Mouse (Mus musculus): Measurements from ENCODE around the gene Echdc2. TPM values are rescaled to one million over a fixed set of nuclear protein-coding genes. Genes with fewer than 3 reads are reported as not detected.
"Not testable (repeated sequence)": the region's sequence is repeated elsewhere in the genome, so short reads cannot be mapped to it uniquely, and the experiment has no call there.

Gene Echdc2
- total and polyA plus RNA-seq, 2 experiments from 2014 or later, result 11.4 to 19.0 TPM

- Histone ChIP-seq H3K9ac (no peak overlapping the region), H3K27me3 (ENCODE audit: insufficient read depth, low read length) (no peaks in the 10 kb centered on the region), H3K27ac (ENCODE audit: low read depth, low read length) (no peak overlapping the region), H3K9me3 (ENCODE audit: low read length) (no peaks in the 10 kb centered on the region), H3K4me3 (ENCODE audit: low read depth, low read length) (no peak overlapping the region), H3K4me2 (ENCODE audit: low read depth) (no peak overlapping the region), H3K36me3 (ENCODE audit: insufficient read depth) (no peaks in the 10 kb centered on the region), H3K4me1 (ENCODE audit: insufficient read depth) (no peaks in the 10 kb centered on the region)
- DNase-seq, result no peak
- ATAC-seq, result no peak
- 90% methylated on average over 5 of the region's 5 CpGs for WGBS
- no peak for TF ChIP-seq CTCF (IDR thresholded peaks at IDR 0.05; ENCODE audit: low read depth)
Observed at GRCm38 (mm10) chr4:108127516-108127915, 37.7 kb upstream of the Echdc2 start.

GRCm38 (mm10) chr4:108128339-108128738, 36.9 kb upstream of the Echdc2 start:
- DNase-seq (no peak), ATAC-seq (no peak)
- H3K9me3 ChIP-seq (ENCODE audit: low read length), result no peaks in the 10 kb centered on the region
- no peak overlapping the region for H3K4me3 ChIP-seq (ENCODE audit: low read depth, low read length)
- H3K27ac ChIP-seq (ENCODE audit: low read depth, low read length), result no peak overlapping the region
- H3K4me1 ChIP-seq (ENCODE audit: insufficient read depth), result no peaks in the 10 kb centered on the region
- H3K4me2 ChIP-seq (ENCODE audit: low read depth), result no peak overlapping the region
- WGBS, result 83% methylated on average over 2 of the region's 2 CpGs
- no peaks in the 10 kb centered on the region for H3K36me3 ChIP-seq (ENCODE audit: insufficient read depth)
- no peak overlapping the region for H3K9ac ChIP-seq
- H3K27me3 ChIP-seq (ENCODE audit: insufficient read depth, low read length), result no peaks in the 10 kb centered on the region
- TF ChIP-seq CTCF (IDR thresholded peaks at IDR 0.05; ENCODE audit: low read depth), result no peak

DNA sequence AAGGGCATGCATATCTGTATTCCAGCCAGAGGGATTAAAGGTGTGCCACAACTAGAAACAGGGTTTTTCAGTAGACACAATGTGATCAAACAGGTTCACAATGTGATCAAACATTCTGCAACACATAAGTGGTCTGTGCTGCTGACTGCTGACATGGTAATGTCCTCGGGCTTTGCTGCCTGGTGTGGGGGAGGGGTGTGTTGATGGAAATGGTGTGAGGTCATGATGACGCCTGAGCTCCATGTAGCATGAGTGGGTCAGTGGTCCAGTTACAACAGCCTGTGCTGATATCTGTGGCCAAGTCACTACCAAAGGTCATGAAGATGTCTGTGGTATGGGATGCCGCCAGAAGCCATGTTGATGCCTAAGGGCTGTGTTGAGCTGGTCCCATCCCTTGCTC, 34.8 kb upstream of the Echdc2 start:
- DNase-seq (no peak), ATAC-seq (no peak)
- no peaks in the 10 kb centered on the region for H3K27me3 ChIP-seq (ENCODE audit: insufficient read depth, low read length)
- WGBS, result 82% methylated on average over 3 of the region's 3 CpGs
- no peak overlapping the region for H3K4me2 ChIP-seq (ENCODE audit: low read depth)
- no peak overlapping the region for H3K9ac ChIP-seq
- no peak for TF ChIP-seq CTCF (IDR thresholded peaks at IDR 0.05; ENCODE audit: low read depth)
- H3K9me3 ChIP-seq (ENCODE audit: low read length), result no peaks in the 10 kb centered on the region
- no peak overlapping the region for H3K4me3 ChIP-seq (ENCODE audit: low read depth, low read length)
- H3K4me1 ChIP-seq (ENCODE audit: insufficient read depth), result no peaks in the 10 kb centered on the region
- H3K27ac ChIP-seq (ENCODE audit: low read depth, low read length), result no peak overlapping the region
- no peaks in the 10 kb centered on the region for H3K36me3 ChIP-seq (ENCODE audit: insufficient read depth)

DNA sequence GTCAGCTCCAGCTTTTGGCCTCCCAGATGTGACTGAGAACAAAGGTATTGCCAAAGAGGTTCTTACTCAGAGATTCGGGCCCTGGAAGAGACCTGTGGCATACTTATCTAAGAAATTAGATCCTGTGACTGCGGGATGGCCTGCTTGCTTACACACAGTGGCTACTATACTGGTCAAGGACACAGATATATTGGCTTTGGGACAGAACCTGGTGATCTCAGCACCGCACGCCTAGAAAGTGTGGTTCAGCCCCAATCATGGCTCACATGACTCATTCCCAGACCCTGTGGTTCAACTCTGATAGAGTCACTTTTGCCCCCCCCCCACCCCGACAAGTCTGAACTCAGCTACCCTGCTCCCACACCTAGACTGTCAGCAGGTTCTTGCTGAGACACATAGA, 28.3 kb upstream of the Echdc2 start:
- Histone ChIP-seq H3K9me3 (ENCODE audit: low read length) (no peaks in the 10 kb centered on the region), H3K27ac (ENCODE audit: low read depth, low read length) (no peak overlapping the region), H3K9ac (no peak overlapping the region), H3K36me3 (ENCODE audit: insufficient read depth) (no peaks in the 10 kb centered on the region), H3K4me2 (ENCODE audit: low read depth) (no peak overlapping the region), H3K4me3 (ENCODE audit: low read depth, low read length) (no peak overlapping the region), H3K27me3 (ENCODE audit: insufficient read depth, low read length) (no peaks in the 10 kb centered on the region), H3K4me1 (ENCODE audit: insufficient read depth) (no peaks in the 10 kb centered on the region)
- DNase-seq (no peak), ATAC-seq (no peak)
- no peak for TF ChIP-seq CTCF (IDR thresholded peaks at IDR 0.05; ENCODE audit: low read depth)
- WGBS, result 87% methylated on average over 5 of the region's 5 CpGs

GRCm38 (mm10) chr4:108143178-108143577, 22.1 kb upstream of the Echdc2 start:
- not testable (repeated sequence) for H3K9me3 ChIP-seq (ENCODE audit: low read length); H3K4me1 ChIP-seq (ENCODE audit: insufficient read depth); H3K27ac ChIP-seq (ENCODE audit: low read depth, low read length); DNase-seq; H3K9ac ChIP-seq; ATAC-seq; H3K36me3 ChIP-seq (ENCODE audit: insufficient read depth); H3K4me3 ChIP-seq (ENCODE audit: low read depth, low read length); H3K27me3 ChIP-seq (ENCODE audit: insufficient read depth, low read length); H3K4me2 ChIP-seq (ENCODE audit: low read depth)
- TF ChIP-seq CTCF (IDR thresholded peaks at IDR 0.05; ENCODE audit: low read depth), result peak; percentile 27; the same call in 1 of the 2 replicates
- 82% methylated on average over 2 of the region's 2 CpGs for WGBS

DNA sequence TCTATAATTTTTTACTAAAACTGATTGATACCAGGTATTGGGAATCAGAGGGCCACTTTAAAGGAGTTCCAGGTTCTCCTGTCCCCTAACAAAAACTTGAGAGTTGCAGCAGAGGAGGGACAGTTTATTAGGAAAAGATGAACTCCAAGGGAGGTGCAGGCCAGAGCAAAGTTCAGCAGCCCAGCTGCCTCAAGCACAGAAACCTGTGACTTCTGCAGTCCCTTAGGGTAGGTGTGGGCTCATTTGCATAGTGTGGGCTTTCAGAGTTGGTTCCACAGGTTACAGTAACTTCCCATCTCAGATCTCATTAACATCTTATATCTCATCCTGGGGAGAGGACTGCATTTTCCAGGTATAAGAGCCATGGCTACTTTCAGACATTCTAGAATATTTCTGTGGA, 21.5 kb upstream of the Echdc2 start:
- ATAC-seq (no peak), DNase-seq (no peak)
- Histone ChIP-seq H3K4me1 (ENCODE audit: insufficient read depth) (no peaks in the 10 kb centered on the region), H3K27me3 (ENCODE audit: insufficient read depth, low read length) (no peaks in the 10 kb centered on the region), H3K36me3 (ENCODE audit: insufficient read depth) (no peaks in the 10 kb centered on the region), H3K4me2 (ENCODE audit: low read depth) (no peak overlapping the region), H3K27ac (ENCODE audit: low read depth, low read length) (no peak overlapping the region), H3K9ac (no peak overlapping the region), H3K9me3 (ENCODE audit: low read length) (peaks cover 5% of the 10 kb centered on the region; the same call in 1 of the 2 replicates), H3K4me3 (ENCODE audit: low read depth, low read length) (no peak overlapping the region)
- TF ChIP-seq CTCF (IDR thresholded peaks at IDR 0.05; ENCODE audit: low read depth), result no peak

- H3K9ac ChIP-seq, result no peak within 1 kb of the TSS
- H3K27me3 ChIP-seq (ENCODE audit: insufficient read depth, low read length), result no peaks in the 10 kb centered on the region
- DNase-seq, result no peak
- TF ChIP-seq CTCF (IDR thresholded peaks at IDR 0.05; ENCODE audit: low read depth), result no peak
- H3K36me3 ChIP-seq (ENCODE audit: insufficient read depth), result no peaks in the 10 kb centered on the region
- 95% methylated on average over 1 of the region's 1 CpGs for WGBS
- no peak within 1 kb of the TSS for H3K27ac ChIP-seq (ENCODE audit: low read depth, low read length)
- H3K4me2 ChIP-seq (ENCODE audit: low read depth), result no peak within 1 kb of the TSS
- H3K4me1 ChIP-seq (ENCODE audit: insufficient read depth), result no peaks in the 10 kb centered on the region
- no peak within 1 kb of the TSS for H3K4me3 ChIP-seq (ENCODE audit: low read depth, low read length)
- peaks cover 5% of the 10 kb centered on the region; the same call in 1 of the 2 replicates for H3K9me3 ChIP-seq (ENCODE audit: low read length)
- no peak for ATAC-seq
Observed at GRCm38 (mm10) chr4:108144880-108145279, 20.4 kb upstream of the Echdc2 start, which contains the start of gene Scp2. Gene Scp2, minus strand, starts transcription at chr4:108144998.

DNA sequence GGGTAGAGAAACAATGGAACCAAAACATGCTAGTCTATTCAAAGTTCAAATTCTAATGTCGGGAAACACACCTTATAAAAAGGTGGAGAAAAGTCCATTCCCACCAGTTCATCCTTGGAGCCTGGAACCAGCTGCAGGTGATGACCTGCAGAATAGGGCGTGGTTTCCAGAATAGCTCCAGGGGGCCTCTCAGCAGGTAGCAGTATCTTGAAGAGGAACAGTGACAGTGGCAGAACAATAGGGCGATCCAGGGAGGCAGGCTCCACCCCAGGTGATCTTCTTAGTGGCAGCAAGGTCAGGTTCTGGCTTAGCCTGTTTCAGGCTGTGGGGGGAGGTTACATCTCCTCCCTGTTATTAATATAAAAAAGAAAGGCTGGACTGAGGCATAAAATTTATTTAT, 19.7 kb upstream of the Echdc2 start:
- WGBS, result 36% methylated on average over 3 of the region's 3 CpGs
- not testable (repeated sequence) for H3K4me3 ChIP-seq (ENCODE audit: low read depth, low read length); H3K36me3 ChIP-seq (ENCODE audit: insufficient read depth); H3K4me1 ChIP-seq (ENCODE audit: insufficient read depth); H3K27ac ChIP-seq (ENCODE audit: low read depth, low read length); H3K9me3 ChIP-seq (ENCODE audit: low read length); ATAC-seq; H3K27me3 ChIP-seq (ENCODE audit: insufficient read depth, low read length); H3K4me2 ChIP-seq (ENCODE audit: low read depth); H3K9ac ChIP-seq; DNase-seq

- DNase-seq; H3K4me2 ChIP-seq (ENCODE audit: low read depth); H3K4me1 ChIP-seq (ENCODE audit: insufficient read depth); H3K9me3 ChIP-seq (ENCODE audit: low read length); H3K9ac ChIP-seq; H3K27ac ChIP-seq (ENCODE audit: low read depth, low read length); ATAC-seq; H3K27me3 ChIP-seq (ENCODE audit: insufficient read depth, low read length); H3K36me3 ChIP-seq (ENCODE audit: insufficient read depth); H3K4me3 ChIP-seq (ENCODE audit: low read depth, low read length): not testable (repeated sequence)
- WGBS, result 82% methylated on average over 1 of the region's 1 CpGs
Observed at GRCm38 (mm10) chr4:108155141-108155540, 10.1 kb upstream of the Echdc2 start.

All from forebrain, postnatal 0 days (tissue).